Mouse (Mus musculus): Measurements from ENCODE around the gene Hck. TPM values are rescaled to one million over a fixed set of nuclear protein-coding genes. Genes with fewer than 3 reads are reported as not detected.
A peak's percentile ranks its signal among the peaks of the same experiment; 100 is the strongest.

The Hck gene
- polyA plus RNA-seq (2015; fragmentation: Nextera tagmentation; extraction: Ambion mirVana): 10.6 and 14.5 TPM in 2 replicates

GRCm38 (mm10) chr2:153108313-153109264 lies at the start of gene Hck:
Hck (plus strand) TSS chr2:153108468.
- H3K27me3 ChIP-seq: peaks cover 72% of the 10 kb centered on the region
- no peaks in the 10 kb centered on the region for H3K9me3 ChIP-seq
- H3K9ac ChIP-seq: 0 out of 2 replicates have a peak within 1 kb of the TSS, but pooled peaks have one; percentile 20
- no peak within 1 kb of the TSS for H3K27ac ChIP-seq
- peak within 1 kb of the TSS; percentile 44 for H3K4me3 ChIP-seq
- no peaks in the 10 kb centered on the region for H3K36me3 ChIP-seq
- WGBS: 2% methylated on average over 50 of the region's 52 CpGs
- peaks cover 8% of the 10 kb centered on the region for H3K4me1 ChIP-seq
- peak within 1 kb of the TSS; percentile 81 for H3K4me2 ChIP-seq
- 0 out of 2 replicates have a peak, but pooled peaks have one; percentile 18 for ATAC-seq (ENCODE audit: insufficient number of reproducible peaks, low FRiP score, low TSS enrichment, low read depth)

- no peak for ATAC-seq (ENCODE audit: insufficient number of reproducible peaks, low FRiP score, low TSS enrichment, low read depth)
- H3K9ac ChIP-seq: no peak overlapping the region
Observed at GRCm38 (mm10) chr2:153060216-153060615, 48.1 kb upstream of the Hck start.

GRCm38 (mm10) chr2:153063394-153063793 lies 44.9 kb upstream of the Hck start:
- 43% methylated on average over 3 of the region's 3 CpGs for WGBS
- ATAC-seq (ENCODE audit: insufficient number of reproducible peaks, low FRiP score, low TSS enrichment, low read depth): no peak

More at GRCm38 (mm10) chr2:153060216-153060615, 48.1 kb upstream of the Hck start:
- H3K27me3 ChIP-seq: 0 out of 2 replicates have a peak, but pooled peaks cover 5% of the 10 kb centered on the region
- H3K9me3 ChIP-seq: no peaks in the 10 kb centered on the region
- no peak overlapping the region for H3K4me2 ChIP-seq
- H3K4me3 ChIP-seq: no peak overlapping the region
- H3K27ac ChIP-seq: no peak overlapping the region
- no peaks in the 10 kb centered on the region for H3K36me3 ChIP-seq
- WGBS: 86% methylated on average over 7 of the region's 7 CpGs
- no peaks in the 10 kb centered on the region for H3K4me1 ChIP-seq

GRCm38 (mm10) chr2:153064190-153064970 lies 43.9 kb upstream of the Hck start:
- WGBS: 68% methylated on average over 9 of the region's 9 CpGs
- H3K27ac ChIP-seq: no peak overlapping the region

More at GRCm38 (mm10) chr2:153063394-153063793, 44.9 kb upstream of the Hck start:
- H3K4me3 ChIP-seq: no peak overlapping the region
- no peaks in the 10 kb centered on the region for H3K9me3 ChIP-seq
- no peak overlapping the region for H3K9ac ChIP-seq
- H3K36me3 ChIP-seq: no peaks in the 10 kb centered on the region
- no peak overlapping the region for H3K4me2 ChIP-seq
- no peaks in the 10 kb centered on the region for H3K4me1 ChIP-seq
- peaks cover 22% of the 10 kb centered on the region for H3K27me3 ChIP-seq
- no peak overlapping the region for H3K27ac ChIP-seq

GRCm38 (mm10) chr2:153065747-153066508 lies 42.3 kb upstream of the Hck start, which contains the start of gene Ccm2l:
Ccm2l (plus strand) TSS chr2:153065955.
- 51% methylated on average over 12 of the region's 12 CpGs for WGBS
- Histone ChIP-seq H3K4me3 (no peak within 1 kb of the TSS), H3K27ac (no peak within 1 kb of the TSS), H3K27me3 (peaks cover 42% of the 10 kb centered on the region), H3K4me1 (peaks cover 2% of the 10 kb centered on the region), H3K36me3 (no peaks in the 10 kb centered on the region), H3K4me2 (no peak within 1 kb of the TSS), H3K9me3 (no peaks in the 10 kb centered on the region), H3K9ac (no peak within 1 kb of the TSS)
- ATAC-seq (ENCODE audit: insufficient number of reproducible peaks, low FRiP score, low TSS enrichment, low read depth): no peak

More at GRCm38 (mm10) chr2:153064190-153064970, 43.9 kb upstream of the Hck start:
- Histone ChIP-seq H3K4me2 (no peak overlapping the region), H3K36me3 (no peaks in the 10 kb centered on the region), H3K4me1 (no peaks in the 10 kb centered on the region), H3K9me3 (no peaks in the 10 kb centered on the region), H3K4me3 (no peak overlapping the region), H3K27me3 (peaks cover 27% of the 10 kb centered on the region), H3K9ac (no peak overlapping the region)
- ATAC-seq (ENCODE audit: insufficient number of reproducible peaks, low FRiP score, low TSS enrichment, low read depth): no peak

- Histone ChIP-seq H3K4me2 (no peak overlapping the region), H3K36me3 (no peaks in the 10 kb centered on the region), H3K9ac (no peak overlapping the region), H3K9me3 (no peaks in the 10 kb centered on the region), H3K4me1 (peaks cover 13% of the 10 kb centered on the region), H3K27me3 (peaks cover 53% of the 10 kb centered on the region), H3K4me3 (no peak overlapping the region), H3K27ac (no peak overlapping the region)
- no peak for ATAC-seq (ENCODE audit: insufficient number of reproducible peaks, low FRiP score, low TSS enrichment, low read depth)
- 40% methylated on average over 6 of the region's 6 CpGs for WGBS
Observed at GRCm38 (mm10) chr2:153066991-153067390, 41.3 kb upstream of the Hck start.

GRCm38 (mm10) chr2:153070762-153071490 lies 37.3 kb upstream of the Hck start:
- Histone ChIP-seq H3K36me3 (no peaks in the 10 kb centered on the region), H3K27ac (no peak overlapping the region), H3K27me3 (peaks cover 78% of the 10 kb centered on the region), H3K9ac (no peak overlapping the region), H3K4me3 (no peak overlapping the region), H3K4me1 (peaks cover 16% of the 10 kb centered on the region), H3K4me2 (no peak overlapping the region), H3K9me3 (no peaks in the 10 kb centered on the region)
- ATAC-seq (ENCODE audit: insufficient number of reproducible peaks, low FRiP score, low TSS enrichment, low read depth): no peak
- 14% methylated on average over 23 of the region's 23 CpGs for WGBS

- Histone ChIP-seq H3K36me3 (no peaks in the 10 kb centered on the region), H3K4me2 (peak overlapping the region; percentile 58), H3K27me3 (peaks cover 81% of the 10 kb centered on the region), H3K4me1 (peaks cover 16% of the 10 kb centered on the region), H3K4me3 (peak overlapping the region; percentile 37), H3K9ac (peak overlapping the region; percentile 33; the same call in 1 of the 2 replicates), H3K9me3 (no peaks in the 10 kb centered on the region), H3K27ac (no peak overlapping the region)
- 6% methylated on average over 65 of the region's 67 CpGs for WGBS
- ATAC-seq (ENCODE audit: insufficient number of reproducible peaks, low FRiP score, low TSS enrichment, low read depth): no peak
Observed at GRCm38 (mm10) chr2:153071491-153072184, 36.6 kb upstream of the Hck start.

GRCm38 (mm10) chr2:153074651-153075050 lies 33.6 kb upstream of the Hck start:
- no peak overlapping the region for H3K4me2 ChIP-seq
- 83% methylated on average over 10 of the region's 10 CpGs for WGBS
- no peak overlapping the region for H3K9ac ChIP-seq
- peaks cover 65% of the 10 kb centered on the region for H3K27me3 ChIP-seq
- ATAC-seq (ENCODE audit: insufficient number of reproducible peaks, low FRiP score, low TSS enrichment, low read depth): no peak
- no peaks in the 10 kb centered on the region for H3K9me3 ChIP-seq
- no peak overlapping the region for H3K4me3 ChIP-seq
- no peaks in the 10 kb centered on the region for H3K36me3 ChIP-seq
- H3K27ac ChIP-seq: no peak overlapping the region
- H3K4me1 ChIP-seq: peaks cover 16% of the 10 kb centered on the region

GRCm38 (mm10) chr2:153075961-153076360 lies 32.3 kb upstream of the Hck start:
- H3K27ac ChIP-seq: no peak overlapping the region
- H3K4me2 ChIP-seq: no peak overlapping the region
- no peaks in the 10 kb centered on the region for H3K9me3 ChIP-seq
- H3K4me3 ChIP-seq: no peak overlapping the region
- 46% methylated on average over 2 of the region's 2 CpGs for WGBS
- peaks cover 51% of the 10 kb centered on the region for H3K27me3 ChIP-seq
- ATAC-seq (ENCODE audit: insufficient number of reproducible peaks, low FRiP score, low TSS enrichment, low read depth): no peak
- H3K9ac ChIP-seq: no peak overlapping the region
- H3K4me1 ChIP-seq: peaks cover 13% of the 10 kb centered on the region
- no peaks in the 10 kb centered on the region for H3K36me3 ChIP-seq

Measured in limb, embryonic 15.5 days (tissue).